Mouse (Mus musculus): ENCODE measurements around the gene Cmtm7.

Cmtm7 gene

DNA sequence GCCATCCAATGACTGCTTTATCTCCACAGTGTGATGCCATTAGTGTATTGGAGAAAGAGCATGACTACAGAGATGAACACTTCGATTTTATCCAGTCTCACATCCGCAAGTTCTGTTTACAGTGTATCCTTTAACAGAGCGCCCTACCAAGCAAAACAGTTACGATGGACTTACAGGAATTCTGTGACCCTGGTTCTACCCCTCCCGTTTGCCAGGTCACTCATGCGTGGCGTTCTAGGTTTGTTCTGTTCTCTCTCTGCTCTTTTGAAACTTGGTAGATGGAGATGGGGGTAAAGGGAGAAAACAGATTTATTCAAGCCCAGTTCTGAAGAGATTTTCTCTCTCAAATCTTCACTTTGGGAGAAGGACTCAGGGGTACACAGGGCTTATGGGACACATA, 68.2 kb downstream of the Cmtm7 start:
- DNase-seq: no peak

DNA sequence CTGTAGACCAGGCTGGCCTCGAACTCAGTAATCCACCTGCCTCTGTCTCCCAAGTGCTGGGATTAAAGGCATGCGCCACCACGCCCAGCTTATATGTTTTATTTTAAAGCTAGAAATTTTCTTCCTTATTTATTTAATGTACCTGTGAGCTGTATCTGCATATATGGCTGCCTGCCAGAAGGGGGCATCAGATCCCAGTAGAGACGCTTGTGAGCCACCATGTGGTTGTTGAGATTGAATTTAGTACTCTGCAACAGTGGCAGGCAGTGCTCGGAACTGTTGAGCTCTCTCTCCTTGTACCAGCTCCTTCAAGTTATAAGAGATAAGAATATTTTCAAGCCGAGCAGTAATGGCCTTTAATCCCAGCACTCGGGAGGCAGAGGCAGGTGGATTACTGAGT, 71.3 kb downstream of the Cmtm7 start:
- peak; percentile 72 for DNase-seq

DNA sequence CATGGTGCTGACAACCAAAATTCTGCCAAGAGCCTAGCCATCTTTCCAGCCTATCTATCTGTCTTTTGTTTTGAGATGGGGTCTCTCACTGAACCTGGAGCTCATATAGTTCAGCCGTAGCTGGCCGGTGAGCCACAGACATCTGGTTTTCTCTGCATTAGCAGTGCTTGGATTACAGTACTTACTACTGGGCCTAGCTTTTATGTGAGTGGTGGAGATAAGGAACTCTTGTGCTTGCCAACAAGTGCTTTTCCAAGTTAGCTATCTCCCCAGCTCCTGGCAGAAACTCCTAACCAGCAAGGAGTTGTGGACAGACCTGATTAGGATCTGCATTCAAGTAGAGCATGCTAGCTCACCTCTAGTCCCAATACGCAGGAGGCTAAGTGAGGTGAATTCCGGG, 73.9 kb downstream of the Cmtm7 start:
- no peak for DNase-seq

All from B cell, adult 2 months (primary cell).